Mouse (Mus musculus) lung, adult 2 months (tissue): ENCODE measurements around the gene Afap1.

Experiments
- CTCF ChIP-seq: fragments of 200-500 bp; IDR thresholded peaks from 2 replicates; pipeline ENCODE4 v1.5.1; 2011; ENCODE audit warnings: mild to moderate bottlenecking, low read length, control low read depth; ENCODE audit not compliant: insufficient read depth
- POLR2A ChIP-seq: fragments of 200-500 bp; IDR thresholded peaks from 2 replicates; pipeline ENCODE4 v1.6.1; 2011; ENCODE audit warnings: low read depth, mild to moderate bottlenecking, control low read depth, low read length, borderline replicate concordance; ENCODE audit errors: extremely low read depth

GRCm38 (mm10) chr5:35884262-35884661, 8.9 kb upstream of the Afap1 start:
- no peak for TF ChIP-seq CTCF
- no peak for TF ChIP-seq POLR2A
